Mouse (Mus musculus) frontal cortex, postnatal 36 days (tissue): ENCODE measurements around the gene Pde2a.
"Not testable (repeated sequence)": the region's sequence is repeated elsewhere in the genome, so short reads cannot be mapped to it uniquely, and the experiment has no call there.

Experiments
- DNase-seq, 2 experiments: peaks; one replicate each; pipeline ENCODE4 v3.0.0; 2022; ENCODE audit warnings: low spot score in 2 of 2

The Pde2a gene

GRCm38 (mm10) chr7:101513655-101514054 lies 92.2 kb downstream of the Pde2a start:
- peak in 1 of 2 experiments; percentile 76 for DNase-seq

DNA sequence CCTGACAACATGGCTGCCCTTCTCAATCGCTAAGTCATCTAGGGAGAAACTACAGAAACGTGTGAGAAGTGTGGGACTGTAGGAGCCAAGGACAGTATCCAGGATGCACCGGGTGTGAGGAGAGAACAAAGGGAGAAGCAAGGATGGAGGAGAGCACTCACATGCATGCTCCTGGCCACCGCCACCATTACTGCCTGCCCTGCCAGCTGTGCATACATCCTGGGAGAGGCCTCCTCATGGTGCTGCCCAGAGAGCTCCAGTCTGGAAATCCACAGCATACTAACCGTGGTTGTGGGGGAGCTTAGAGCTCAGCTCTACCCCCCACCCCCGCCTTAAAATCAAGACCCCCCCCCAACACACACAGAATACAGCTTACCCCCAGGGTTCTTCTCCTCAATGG lies 93.3 kb downstream of the Pde2a start:
- DNase-seq = no peak

GRCm38 (mm10) chr7:101515295-101515694 lies 93.8 kb downstream of the Pde2a start:
- peak in 1 of 2 experiments; percentile 60 for DNase-seq

- no peak for DNase-seq
Measured at GRCm38 (mm10) chr7:101516460-101516859, 95.0 kb downstream of the Pde2a start.

- no peak for DNase-seq
Measured at GRCm38 (mm10) chr7:101521696-101522095, 100.2 kb downstream of the Pde2a start.

DNA sequence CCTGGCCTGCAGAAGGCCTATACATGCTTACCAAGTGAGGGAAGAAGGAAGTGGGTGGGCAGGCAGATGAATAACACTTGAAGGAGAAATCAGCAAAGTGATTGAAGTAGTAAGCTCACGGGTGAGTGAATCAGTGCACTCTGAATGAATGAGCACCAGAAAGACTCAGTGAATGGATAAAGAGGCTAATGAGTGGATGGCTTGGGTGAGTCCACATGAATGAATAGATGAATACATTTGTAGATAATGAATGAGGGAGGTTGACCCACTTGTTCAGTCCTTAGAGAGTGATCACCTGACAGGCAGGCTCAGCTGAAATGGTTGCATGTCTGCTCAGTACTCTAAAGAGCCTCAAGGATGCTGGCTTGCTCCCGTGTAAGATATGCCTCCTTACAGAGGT lies 101.7 kb downstream of the Pde2a start:
- no peak for DNase-seq

- DNase-seq = no peak
Measured at GRCm38 (mm10) chr7:101526484-101526883, 105.0 kb downstream of the Pde2a start.

DNA sequence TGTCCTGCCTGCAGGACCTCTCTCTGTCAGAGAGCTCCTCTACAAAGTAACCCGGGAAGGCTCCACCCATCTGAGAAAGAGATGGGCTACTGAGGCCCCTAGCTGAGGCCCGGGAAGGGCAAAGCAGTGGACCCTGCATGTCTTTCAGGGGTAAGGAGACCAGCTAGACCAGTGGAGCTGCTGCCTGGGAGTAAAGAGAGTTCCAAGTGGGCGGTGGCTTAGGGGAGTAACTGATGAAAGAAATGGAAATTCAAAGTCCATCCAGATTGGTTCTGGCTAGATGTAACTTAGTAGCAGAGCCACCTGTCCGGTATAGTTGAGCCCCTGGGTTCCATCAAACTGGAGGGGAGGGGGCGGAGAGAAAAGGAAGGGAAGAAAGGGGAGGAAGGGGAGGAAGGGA lies 112.9 kb downstream of the Pde2a start:
- DNase-seq = no peak

DNA sequence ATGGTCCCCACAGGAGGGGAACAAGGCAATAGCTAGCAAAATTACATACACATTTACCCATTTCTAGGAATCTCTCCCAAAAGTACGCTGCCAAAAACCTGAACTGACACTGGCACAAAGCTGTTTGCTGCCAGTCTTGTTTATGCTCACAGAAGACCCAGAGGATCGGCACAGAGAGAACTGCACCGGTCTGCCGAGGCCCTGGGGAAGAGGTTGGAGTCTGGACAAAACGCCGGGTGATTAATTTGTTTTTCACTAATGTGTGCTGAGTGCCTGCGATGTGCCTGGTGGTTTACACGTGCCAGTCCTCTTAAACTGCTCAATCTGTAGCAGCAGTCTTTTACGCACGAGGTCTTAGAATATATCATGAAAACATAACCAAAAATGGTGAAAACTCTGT lies 113.6 kb downstream of the Pde2a start:
- no peak for DNase-seq

GRCm38 (mm10) chr7:101535517-101535916 lies 114.0 kb downstream of the Pde2a start:
- no peak for DNase-seq

- DNase-seq = peak; percentile 26 to 54
Measured at GRCm38 (mm10) chr7:101537541-101537940, 116.0 kb downstream of the Pde2a start.

DNA sequence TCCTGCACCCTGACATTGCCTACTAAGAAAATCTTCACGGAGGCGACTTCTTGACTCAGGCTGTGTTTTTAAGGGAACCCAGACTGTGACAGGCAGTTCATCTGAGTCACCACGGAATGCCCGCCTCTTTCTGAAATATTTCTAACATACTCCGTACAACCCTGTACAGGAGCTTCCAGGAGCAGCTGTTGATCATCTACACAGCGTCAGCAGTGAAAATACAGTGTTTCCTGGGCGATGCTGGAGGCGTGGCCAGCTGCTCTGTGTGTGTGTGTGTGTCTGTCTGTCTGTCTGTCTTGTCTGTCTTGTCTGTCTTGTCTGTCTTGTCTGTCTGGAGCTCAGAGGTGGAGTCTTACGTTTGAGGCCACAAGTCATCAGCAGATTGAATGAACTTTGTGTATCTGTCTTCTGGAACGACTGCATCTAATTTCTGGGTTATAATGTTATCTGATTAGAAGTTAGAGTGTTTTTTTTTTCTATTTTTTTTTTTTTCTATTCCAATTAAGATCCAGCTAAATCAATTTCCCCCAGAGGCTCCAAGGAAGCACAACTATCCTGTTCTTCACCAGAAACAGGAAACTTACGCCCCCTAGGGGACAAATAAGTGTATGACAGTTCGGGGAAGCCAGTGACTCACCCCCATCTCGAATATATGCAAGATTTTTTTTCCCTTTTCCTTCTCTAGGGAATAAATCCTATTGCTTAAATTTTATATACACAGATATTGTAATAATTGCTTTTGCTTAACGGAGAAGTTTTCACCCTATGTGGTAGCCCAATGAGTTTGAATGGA lies 116.8 kb downstream of the Pde2a start:
- DNase-seq = peak; percentile 48 to 74

GRCm38 (mm10) chr7:101539774-101540173 lies 118.3 kb downstream of the Pde2a start:
- peak in 1 of 2 experiments; percentile 39 for DNase-seq

GRCm38 (mm10) chr7:101540684-101541083 lies 119.2 kb downstream of the Pde2a start:
- no peak for DNase-seq

DNA sequence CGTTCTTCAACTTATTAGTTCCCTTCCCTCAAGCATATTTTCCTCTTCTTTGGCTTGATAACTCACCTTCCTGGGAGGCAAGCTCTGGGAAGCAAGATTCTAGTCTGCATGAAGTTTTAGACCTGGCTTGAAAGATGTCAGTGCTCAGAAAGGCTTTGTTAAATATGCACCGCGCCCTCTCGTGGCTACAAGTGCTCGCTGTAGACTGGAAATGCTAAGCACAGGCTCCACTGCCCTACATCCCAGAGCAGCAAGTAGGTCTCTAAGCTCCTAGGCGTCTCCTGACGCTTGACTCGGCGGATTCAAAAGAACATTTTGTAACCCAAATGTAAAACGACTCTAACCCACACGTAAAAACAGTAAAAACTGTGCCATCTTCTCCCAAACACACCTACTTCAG lies 119.6 kb downstream of the Pde2a start:
- peak; percentile 77 to 93 for DNase-seq

DNA sequence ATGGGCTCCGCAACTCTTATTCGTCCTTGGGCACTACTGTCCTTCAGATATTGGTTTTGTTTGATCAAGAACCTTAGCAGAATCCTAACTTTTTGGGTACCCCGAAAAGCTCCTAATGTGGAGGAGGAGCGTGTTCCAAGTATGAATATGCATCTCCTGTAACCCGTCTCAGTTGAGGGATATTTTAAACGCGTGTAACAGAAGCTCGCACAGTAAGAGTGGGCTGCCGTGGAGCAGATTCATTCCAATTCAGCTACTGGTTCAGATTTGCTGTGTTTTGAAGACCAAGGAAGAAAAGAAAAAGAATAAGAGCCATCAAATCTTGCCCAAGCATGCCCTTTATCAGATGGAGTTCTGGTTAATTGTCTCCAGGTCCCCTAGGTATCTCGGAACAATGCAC lies 120.2 kb downstream of the Pde2a start:
- peak; percentile 34 to 85 for DNase-seq

DNA sequence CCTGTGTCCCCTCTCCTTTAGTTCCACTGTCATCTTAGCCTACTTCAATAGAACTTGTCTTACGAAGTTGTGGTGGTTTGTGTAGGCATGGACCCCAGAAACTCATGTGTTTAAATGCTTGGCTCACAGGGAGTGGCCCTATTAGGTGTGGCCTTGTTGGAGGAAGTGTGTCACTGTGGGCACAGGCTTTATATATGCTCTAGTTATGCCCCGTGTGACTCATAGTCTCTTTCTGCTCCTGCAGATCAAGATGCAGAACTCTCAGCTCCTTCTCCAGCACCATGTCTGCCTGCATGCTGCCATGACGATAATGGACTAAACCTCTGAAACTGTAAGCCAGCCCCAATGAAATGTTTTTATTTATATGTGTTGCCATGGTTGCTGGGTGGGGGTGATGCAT lies 126.2 kb downstream of the Pde2a start:
- no peak for DNase-seq

- DNase-seq = no peak
Measured at GRCm38 (mm10) chr7:101549266-101549665, 127.8 kb downstream of the Pde2a start.

DNA sequence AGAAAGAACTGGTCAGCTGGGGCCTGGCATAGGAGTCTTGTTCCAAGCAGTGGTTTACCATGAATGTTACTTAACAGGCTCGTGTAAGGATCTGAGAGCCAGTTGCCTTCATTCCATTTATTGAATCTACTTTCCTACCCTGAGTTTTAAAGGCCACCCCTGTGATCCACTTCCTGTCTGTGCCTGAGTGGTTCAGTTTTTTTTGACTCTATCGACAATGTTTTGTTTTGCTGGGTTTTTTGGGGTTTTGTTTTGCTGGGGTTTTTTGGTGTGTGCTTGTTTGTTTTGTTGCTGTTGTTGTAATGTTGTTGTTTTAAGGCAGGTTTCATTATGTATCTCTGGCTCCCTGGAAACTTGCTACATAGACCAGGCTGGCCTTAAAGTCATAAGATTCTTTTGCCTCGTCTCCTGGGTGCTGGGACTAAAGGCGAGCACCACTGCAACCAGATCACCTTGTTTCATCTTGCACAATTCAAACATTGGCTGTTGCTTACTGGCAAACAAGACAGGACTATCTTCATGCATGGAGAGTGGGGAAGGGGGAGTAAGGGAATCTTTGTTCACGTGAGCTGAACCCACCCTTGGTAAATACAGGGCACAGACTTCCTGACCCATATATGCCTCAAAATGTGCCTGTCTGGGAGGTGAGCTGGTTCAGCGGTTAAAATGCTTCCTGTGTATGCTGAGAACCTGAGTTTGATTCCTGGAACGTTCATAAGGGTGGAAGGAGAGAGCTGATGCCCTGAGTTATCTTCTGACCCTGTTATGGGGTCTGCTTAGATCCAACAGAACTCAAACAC lies 129.4 kb downstream of the Pde2a start:
- DNase-seq = no peak

GRCm38 (mm10) chr7:101551530-101551929 lies 130.0 kb downstream of the Pde2a start:
- DNase-seq = no peak

GRCm38 (mm10) chr7:101555473-101555872 lies 134.0 kb downstream of the Pde2a start:
- DNase-seq = not testable (repeated sequence)

GRCm38 (mm10) chr7:101557391-101557790 lies 135.9 kb downstream of the Pde2a start:
- DNase-seq = no peak

- DNase-seq = not testable (repeated sequence)
Measured at GRCm38 (mm10) chr7:101559393-101559792, 137.9 kb downstream of the Pde2a start.
